Mouse (Mus musculus): ENCODE results near the gene Rab11fip5. TPM values are rescaled to one million over a fixed set of nuclear protein-coding genes. Genes with fewer than 3 reads are reported as not detected.
A peak's percentile ranks its signal among the peaks of the same experiment; 100 is the strongest.

Gene Rab11fip5
- polyA plus RNA-seq, 1 experiment from 2014 or later: 9.0 TPM

- no peak for DNase-seq (ENCODE audit: low spot score)
- WGBS: 42% methylated on average over 4 of the region's 4 CpGs
- 0 out of 2 replicates have a peak overlapping the region, but pooled peaks have one; percentile 1 for H3K4me3 ChIP-seq
- H3K4me1 ChIP-seq: peaks cover 35% of the 10 kb centered on the region
- H3K27ac ChIP-seq: peak overlapping the region; percentile 81
- no peaks in the 10 kb centered on the region for H3K27me3 ChIP-seq (ENCODE audit: insufficient read depth, poor library complexity, severe bottlenecking)
- H3K9me3 ChIP-seq: no peaks in the 10 kb centered on the region
- no peaks in the 10 kb centered on the region for H3K36me3 ChIP-seq
Observed at GRCm38 (mm10) chr6:85356682-85357465, 17.6 kb downstream of the Rab11fip5 start.

GRCm38 (mm10) chr6:85355753-85356152 lies 18.7 kb downstream of the Rab11fip5 start:
- no peak for DNase-seq (ENCODE audit: low spot score)
- Histone ChIP-seq H3K9me3 (no peaks in the 10 kb centered on the region), H3K27ac (peak overlapping the region; percentile 81), H3K4me3 (no peak overlapping the region), H3K36me3 (no peaks in the 10 kb centered on the region), H3K4me1 (peaks cover 25% of the 10 kb centered on the region), H3K27me3 (ENCODE audit: insufficient read depth, poor library complexity, severe bottlenecking) (no peaks in the 10 kb centered on the region)
- WGBS: 90% methylated on average over 2 of the region's 2 CpGs

GRCm38 (mm10) chr6:85354709-85355108 lies 19.7 kb downstream of the Rab11fip5 start:
- no peak overlapping the region for H3K27ac ChIP-seq
- WGBS: 75% methylated on average over 6 of the region's 6 CpGs
- DNase-seq (ENCODE audit: low spot score): no peak
- no peaks in the 10 kb centered on the region for H3K27me3 ChIP-seq (ENCODE audit: insufficient read depth, poor library complexity, severe bottlenecking)
- no peaks in the 10 kb centered on the region for H3K9me3 ChIP-seq
- H3K4me3 ChIP-seq: no peak overlapping the region
- no peaks in the 10 kb centered on the region for H3K36me3 ChIP-seq
- H3K4me1 ChIP-seq: peaks cover 24% of the 10 kb centered on the region

DNA sequence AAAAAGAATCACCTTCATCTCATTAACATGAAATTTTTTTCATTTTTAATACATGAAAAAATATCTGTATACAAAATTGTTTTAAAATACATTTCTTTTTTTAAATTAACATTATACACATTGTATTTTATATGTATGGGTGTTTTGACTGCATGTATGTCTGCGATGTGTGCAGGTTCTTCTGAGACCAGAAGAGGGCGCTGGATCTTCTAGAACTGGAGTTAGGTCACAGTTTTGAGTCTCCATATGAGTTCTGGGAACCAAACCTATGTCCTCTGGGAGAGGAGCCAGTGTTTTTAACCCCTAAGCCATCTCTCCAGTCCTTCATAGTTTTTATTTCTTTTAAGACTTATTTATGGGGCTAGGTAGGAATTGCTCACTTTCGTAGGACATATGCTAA lies 20.7 kb downstream of the Rab11fip5 start:
- Histone ChIP-seq H3K36me3 (no peaks in the 10 kb centered on the region), H3K4me3 (no peak overlapping the region), H3K4me1 (peaks cover 27% of the 10 kb centered on the region), H3K27ac (no peak overlapping the region), H3K27me3 (ENCODE audit: insufficient read depth, poor library complexity, severe bottlenecking) (no peaks in the 10 kb centered on the region), H3K9me3 (no peaks in the 10 kb centered on the region)
- WGBS: 58% methylated on average over 3 of the region's 3 CpGs
- no peak for DNase-seq (ENCODE audit: low spot score)

GRCm38 (mm10) chr6:85350157-85350556 lies 24.3 kb downstream of the Rab11fip5 start:
- Histone ChIP-seq H3K9me3 (no peaks in the 10 kb centered on the region), H3K36me3 (peaks cover 12% of the 10 kb centered on the region; the same call in 1 of the 2 replicates), H3K27ac (no peak overlapping the region), H3K27me3 (ENCODE audit: insufficient read depth, poor library complexity, severe bottlenecking) (peaks cover 26% of the 10 kb centered on the region), H3K4me1 (peaks cover 9% of the 10 kb centered on the region; the same call in 1 of the 2 replicates), H3K4me3 (no peak overlapping the region)
- 90% methylated on average over 1 of the region's 1 CpGs for WGBS
- DNase-seq (ENCODE audit: low spot score): no peak

DNA sequence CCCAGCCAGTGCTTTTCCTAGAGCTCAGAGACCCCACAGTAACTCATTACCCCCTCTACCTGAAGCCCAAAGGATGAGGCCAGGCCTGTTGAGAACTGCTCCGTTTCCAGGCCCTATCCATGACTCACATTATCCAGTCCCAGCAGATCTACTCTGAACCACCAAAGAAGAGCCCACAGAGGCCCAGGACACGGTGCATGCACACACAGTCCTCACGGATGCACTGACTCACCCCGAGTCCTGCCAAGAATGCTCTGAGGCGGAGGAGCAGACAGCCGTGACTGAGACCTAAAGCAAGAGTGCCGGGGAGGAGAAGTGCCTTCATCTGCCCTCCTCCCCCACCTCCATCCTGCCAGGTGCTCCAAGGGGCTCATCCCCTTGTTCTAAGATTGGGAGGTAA lies 25.2 kb downstream of the Rab11fip5 start:
- H3K27me3 ChIP-seq (ENCODE audit: insufficient read depth, poor library complexity, severe bottlenecking): peaks cover 35% of the 10 kb centered on the region
- H3K27ac ChIP-seq: no peak overlapping the region
- no peak for DNase-seq (ENCODE audit: low spot score)
- no peak overlapping the region for H3K4me3 ChIP-seq
- 68% methylated on average over 7 of the region's 7 CpGs for WGBS
- peaks cover 9% of the 10 kb centered on the region; the same call in 1 of the 2 replicates for H3K4me1 ChIP-seq
- H3K9me3 ChIP-seq: no peaks in the 10 kb centered on the region
- H3K36me3 ChIP-seq: peaks cover 12% of the 10 kb centered on the region; the same call in 1 of the 2 replicates

GRCm38 (mm10) chr6:85348133-85348532 lies 26.3 kb downstream of the Rab11fip5 start:
- WGBS: 83% methylated on average over 11 of the region's 11 CpGs
- no peaks in the 10 kb centered on the region for H3K9me3 ChIP-seq
- peaks cover 46% of the 10 kb centered on the region for H3K27me3 ChIP-seq (ENCODE audit: insufficient read depth, poor library complexity, severe bottlenecking)
- H3K4me3 ChIP-seq: no peak overlapping the region
- peak overlapping the region; percentile 26; the same call in 1 of the 2 replicates for H3K27ac ChIP-seq
- H3K4me1 ChIP-seq: peaks cover 9% of the 10 kb centered on the region; the same call in 1 of the 2 replicates
- peaks cover 12% of the 10 kb centered on the region; the same call in 1 of the 2 replicates for H3K36me3 ChIP-seq
- no peak for DNase-seq (ENCODE audit: low spot score)

- Histone ChIP-seq H3K27ac (no peak overlapping the region), H3K4me1 (peaks cover 9% of the 10 kb centered on the region; the same call in 1 of the 2 replicates), H3K36me3 (peaks cover 22% of the 10 kb centered on the region; the same call in 1 of the 2 replicates), H3K9me3 (no peaks in the 10 kb centered on the region), H3K27me3 (ENCODE audit: insufficient read depth, poor library complexity, severe bottlenecking) (peaks cover 66% of the 10 kb centered on the region), H3K4me3 (no peak overlapping the region)
- WGBS: 41% methylated on average over 6 of the region's 6 CpGs
- peak; percentile 89 for DNase-seq (ENCODE audit: low spot score)
Observed at GRCm38 (mm10) chr6:85346028-85346634, 28.3 kb downstream of the Rab11fip5 start.

- Histone ChIP-seq H3K9me3 (no peaks in the 10 kb centered on the region), H3K4me3 (no peak overlapping the region), H3K27me3 (ENCODE audit: insufficient read depth, poor library complexity, severe bottlenecking) (peaks cover 78% of the 10 kb centered on the region), H3K4me1 (peaks cover 9% of the 10 kb centered on the region; the same call in 1 of the 2 replicates), H3K36me3 (peaks cover 28% of the 10 kb centered on the region; the same call in 1 of the 2 replicates), H3K27ac (no peak overlapping the region)
- no peak for DNase-seq (ENCODE audit: low spot score)
Observed at GRCm38 (mm10) chr6:85344929-85345328, 29.5 kb downstream of the Rab11fip5 start.

DNA sequence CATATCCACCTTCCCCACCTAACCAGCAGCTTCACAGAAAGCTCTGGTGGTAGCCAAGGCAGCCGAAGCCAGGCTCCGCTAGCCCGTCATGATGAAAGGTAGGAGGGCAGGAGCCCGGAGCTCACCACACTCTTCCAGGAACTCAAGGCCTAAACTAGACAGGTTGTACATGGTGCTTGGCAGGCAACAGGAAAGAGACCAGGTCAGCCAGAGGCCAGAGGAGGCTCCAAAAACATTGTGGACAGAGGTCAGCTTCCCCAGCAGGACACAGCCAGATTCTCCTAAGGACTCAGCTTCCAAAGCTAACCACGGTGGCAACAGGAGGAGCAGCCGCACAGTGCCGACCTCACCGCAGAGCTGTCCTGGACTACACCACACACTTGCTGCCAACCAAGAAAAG lies 31.4 kb downstream of the Rab11fip5 start:
- Histone ChIP-seq H3K4me3 (no peak overlapping the region), H3K9me3 (no peaks in the 10 kb centered on the region), H3K27me3 (ENCODE audit: insufficient read depth, poor library complexity, severe bottlenecking) (peaks cover 83% of the 10 kb centered on the region), H3K36me3 (peaks cover 23% of the 10 kb centered on the region; the same call in 1 of the 2 replicates), H3K4me1 (no peaks in the 10 kb centered on the region), H3K27ac (no peak overlapping the region)
- 88% methylated on average over 8 of the region's 8 CpGs for WGBS
- DNase-seq (ENCODE audit: low spot score): no peak

DNA sequence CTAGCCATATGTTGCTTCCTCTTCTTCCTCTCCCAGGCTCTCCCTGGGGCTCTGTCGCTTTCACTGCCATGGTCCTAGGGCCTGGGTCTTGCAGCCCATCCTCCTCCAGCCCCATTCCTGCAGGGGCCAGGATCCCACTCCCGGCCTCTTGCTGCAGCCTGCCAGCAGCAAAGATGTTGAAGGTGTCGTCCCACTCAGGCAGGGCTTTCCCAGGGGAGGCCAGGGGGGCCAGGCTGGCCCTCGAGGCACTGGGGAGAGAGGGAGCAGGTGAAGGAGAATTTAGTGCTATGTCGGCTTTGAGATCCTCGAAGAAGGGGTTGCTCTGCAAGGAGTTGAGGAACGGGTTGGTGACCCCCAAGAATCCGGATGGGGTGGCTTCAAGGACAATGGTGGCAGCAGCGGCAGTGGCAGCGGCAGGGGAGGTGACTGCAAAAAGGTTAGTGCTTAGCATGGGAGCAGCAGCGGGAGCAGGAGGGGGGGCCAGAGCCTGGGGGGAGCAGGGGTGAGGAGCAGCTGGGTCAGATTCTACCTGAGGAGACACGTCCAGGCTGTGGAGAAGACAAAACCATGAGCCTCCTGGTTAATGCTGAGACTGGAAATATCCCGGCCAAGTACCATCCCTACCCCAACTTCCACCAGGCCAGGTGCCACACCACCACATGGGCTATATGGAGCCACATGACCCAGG lies 32.5 kb downstream of the Rab11fip5 start:
- WGBS: 63% methylated on average over 13 of the region's 13 CpGs
- Histone ChIP-seq H3K27me3 (ENCODE audit: insufficient read depth, poor library complexity, severe bottlenecking) (peaks cover 84% of the 10 kb centered on the region), H3K4me1 (no peaks in the 10 kb centered on the region), H3K9me3 (no peaks in the 10 kb centered on the region), H3K36me3 (peaks cover 21% of the 10 kb centered on the region; the same call in 1 of the 2 replicates), H3K27ac (no peak overlapping the region), H3K4me3 (no peak overlapping the region)
- DNase-seq (ENCODE audit: low spot score): no peak

GRCm38 (mm10) chr6:85340184-85340583 lies 34.2 kb downstream of the Rab11fip5 start:
- H3K36me3 ChIP-seq: peaks cover 27% of the 10 kb centered on the region
- H3K9me3 ChIP-seq: no peaks in the 10 kb centered on the region
- H3K27me3 ChIP-seq (ENCODE audit: insufficient read depth, poor library complexity, severe bottlenecking): peaks cover 92% of the 10 kb centered on the region
- no peak overlapping the region for H3K27ac ChIP-seq
- H3K4me1 ChIP-seq: no peaks in the 10 kb centered on the region
- 66% methylated on average over 12 of the region's 12 CpGs for WGBS
- no peak for DNase-seq (ENCODE audit: low spot score)
- no peak overlapping the region for H3K4me3 ChIP-seq

All from heart, embryonic 10.5 days (tissue).